Mouse (Mus musculus) MEL (cell line): ENCODE results near the gene Mtrf1. TPM values are rescaled to one million over a fixed set of nuclear protein-coding genes. Genes with fewer than 3 reads are reported as not detected.

Experiments used
- DNase-seq: peaks from one replicate; pipeline ENCODE4 v3.0.0; 2011; ENCODE audit warnings: low read depth, low spot score
- H3K27ac ChIP-seq: 2 replicates; pipeline ENCODE4 v1.5.1; 2012; ENCODE audit warnings: low read depth, mild to moderate bottlenecking, control low read depth, low read length, moderate library complexity; ENCODE audit not compliant: control insufficient read depth
- H3K27me3 ChIP-seq, 2 experiments: fragments of 150-350 bp in 1 of 2; sonication (generic) in 1 of 2; 2 replicates each; pipeline ENCODE4 v1.6.1; 2012; ENCODE audit warnings: low read length in 2 of 2, mild to moderate bottlenecking in 2 of 2, improper control_type of control experiment in 1 of 2, moderate library complexity in 1 of 2; ENCODE audit not compliant: insufficient read depth in 2 of 2, control insufficient read depth in 1 of 2
- H3K36me3 ChIP-seq, 2 experiments: 2 replicates each; pipeline ENCODE4 v1.6.1; 2012 to 2014; ENCODE audit warnings: low read length in 2 of 2, improper control_type of control experiment in 1 of 2, inconsistent platforms in 1 of 2, mild to moderate bottlenecking in 1 of 2; ENCODE audit not compliant: insufficient read depth in 2 of 2, control insufficient read depth in 1 of 2
- H3K4me1 ChIP-seq, 2 experiments: fragments of 150-350 bp in 1 of 2; sonication (generic) in 1 of 2; 2 replicates each; pipeline ENCODE4 v1.6.1; 2012; ENCODE audit warnings: low read length in 2 of 2, improper control_type of control experiment in 1 of 2, mild to moderate bottlenecking in 1 of 2; ENCODE audit not compliant: insufficient read depth in 2 of 2, control insufficient read depth in 1 of 2
- H3K4me3 ChIP-seq, 2 experiments: fragments of 150-350 bp in 1 of 2; sonication (generic) in 1 of 2; 2 replicates each; pipeline ENCODE4 v1.5.1; 2012; ENCODE audit warnings: low read depth in 2 of 2, low read length in 2 of 2, mild to moderate bottlenecking in 2 of 2, moderate library complexity in 2 of 2, control low read depth in 1 of 2, improper control_type of control experiment in 1 of 2; ENCODE audit not compliant: control insufficient read depth in 1 of 2, insufficient read depth in 1 of 2
- H3K79me2 ChIP-seq: 2 replicates; pipeline ENCODE4 v1.6.1; 2012; ENCODE audit warnings: mild to moderate bottlenecking, low read length, moderate library complexity; ENCODE audit not compliant: control insufficient read depth, poor library complexity, insufficient read depth
- H3K9ac ChIP-seq: 2 replicates; pipeline ENCODE4 v1.6.1; 2012; ENCODE audit warnings: low read depth, mild to moderate bottlenecking, control low read depth, low read length, moderate library complexity; ENCODE audit not compliant: control insufficient read depth, poor library complexity, severe bottlenecking
- H3K9me3 ChIP-seq: fragments of 150-350 bp; sonication (generic); replicated peaks from 2 replicates; pipeline ENCODE4 v1.6.1; 2012; ENCODE audit warnings: mild to moderate bottlenecking, low read length, improper control_type of control experiment, moderate library complexity; ENCODE audit not compliant: insufficient read depth
- BHLHE40 ChIP-seq: IDR thresholded peaks from 2 replicates; pipeline ENCODE4 v1.6.1; 2012; ENCODE audit warnings: low read depth, mild to moderate bottlenecking, inconsistent platforms, low read length, improper control_type of control experiment, borderline replicate concordance
- CTCF ChIP-seq, 3 experiments: IDR thresholded peaks in 2 of 3; conservative IDR thresholded peaks in 1 of 3; 2 replicates each; pipeline ENCODE4 v1.5.1; 2011 to 2012; ENCODE audit warnings: low read length in 3 of 3, low read depth in 2 of 3, mild to moderate bottlenecking in 2 of 3, improper control_type of control experiment in 1 of 3, inconsistent platforms in 1 of 3, mixed read lengths in 1 of 3, moderate library complexity in 1 of 3; ENCODE audit not compliant: control insufficient read depth in 1 of 3, insufficient read depth in 1 of 3, poor library complexity in 1 of 3, severe bottlenecking in 1 of 3
- E2F4 ChIP-seq: IDR thresholded peaks from 2 replicates; pipeline ENCODE4 v1.6.1; 2011; ENCODE audit warnings: low read depth, low read length, improper control_type of control experiment, borderline replicate concordance
- EP300 ChIP-seq, 2 experiments: IDR thresholded peaks; 2 replicates each; pipeline ENCODE4 v1.6.1; 2011; ENCODE audit warnings: improper control_type of control experiment in 2 of 2, low read length in 2 of 2, low read depth in 1 of 2, mild to moderate bottlenecking in 1 of 2
- ETS1 ChIP-seq: IDR thresholded peaks from 2 replicates; pipeline ENCODE4 v1.6.1; 2012; ENCODE audit warnings: low read depth, mild to moderate bottlenecking, inconsistent platforms, low read length, improper control_type of control experiment, moderate library complexity
- GABPA ChIP-seq: IDR thresholded peaks from 2 replicates; pipeline ENCODE4 v1.6.1; 2012; ENCODE audit warnings: low read depth, mild to moderate bottlenecking, inconsistent platforms, low read length, improper control_type of control experiment, moderate library complexity
- GATA1 ChIP-seq: IDR thresholded peaks from 2 replicates; pipeline ENCODE4 v1.6.1; 2011; ENCODE audit warnings: low read depth, low read length, improper control_type of control experiment
- KAT2A ChIP-seq: conservative IDR thresholded peaks from 2 replicates; pipeline ENCODE4 v1.6.1; 2012; ENCODE audit warnings: low read depth, low read length, improper control_type of control experiment, inconsistent platforms
- MEF2A ChIP-seq: IDR thresholded peaks from 2 replicates; pipeline ENCODE4 v1.6.1; 2014; ENCODE audit warnings: low read depth, mild to moderate bottlenecking, inconsistent platforms, low read length, improper control_type of control experiment; ENCODE audit not compliant: poor library complexity, insufficient replicate concordance, severe bottlenecking; ENCODE audit errors: extremely low read depth
- NELFE ChIP-seq: IDR thresholded peaks from 2 replicates; pipeline ENCODE4 v1.6.1; 2011; ENCODE audit warnings: low read depth, low read length, improper control_type of control experiment
- NRF1 ChIP-seq: IDR thresholded peaks from 2 replicates; pipeline ENCODE4 v1.6.1; 2014; ENCODE audit warnings: low read depth, mild to moderate bottlenecking, inconsistent platforms, low read length, improper control_type of control experiment, moderate library complexity; ENCODE audit not compliant: poor library complexity, insufficient read depth, severe bottlenecking
- POLR2A ChIP-seq, 2 experiments: IDR thresholded peaks; 2 replicates each; pipeline ENCODE4 v1.6.1; 2011 to 2012; ENCODE audit warnings: low read length in 2 of 2, mild to moderate bottlenecking in 2 of 2, control low read depth in 1 of 2, improper control_type of control experiment in 1 of 2, low read depth in 1 of 2, moderate library complexity in 1 of 2; ENCODE audit not compliant: control insufficient read depth in 1 of 2, insufficient read depth in 1 of 2, poor library complexity in 1 of 2
- POLR2AphosphoS5 ChIP-seq: IDR thresholded peaks from 2 replicates; pipeline ENCODE4 v1.6.1; 2012; ENCODE audit warnings: low read depth, borderline replicate concordance, mild to moderate bottlenecking, inconsistent platforms, low read length, moderate library complexity, mixed read lengths
- RAD21 ChIP-seq: IDR thresholded peaks from 2 replicates; pipeline ENCODE4 v1.6.1; 2011; ENCODE audit warnings: mild to moderate bottlenecking, low read depth, low read length, improper control_type of control experiment
- RCOR1 ChIP-seq: IDR thresholded peaks from 2 replicates; pipeline ENCODE4 v1.6.1; 2012; ENCODE audit warnings: low read depth, mild to moderate bottlenecking, inconsistent platforms, low read length, improper control_type of control experiment
- SMC3 ChIP-seq: IDR thresholded peaks from 2 replicates; pipeline ENCODE4 v1.6.1; 2011; ENCODE audit warnings: low read depth, low read length, improper control_type of control experiment
- TAL1 ChIP-seq: IDR thresholded peaks from 2 replicates; pipeline ENCODE4 v1.6.1; 2012; ENCODE audit warnings: mild to moderate bottlenecking, inconsistent platforms, low read length, moderate library complexity, mixed read lengths
- TCF12 ChIP-seq: IDR thresholded peaks from 2 replicates; pipeline ENCODE4 v1.6.1; 2014; ENCODE audit warnings: low read depth, mild to moderate bottlenecking, inconsistent platforms, low read length, improper control_type of control experiment, moderate library complexity
- UBTF ChIP-seq: IDR thresholded peaks from 2 replicates; pipeline ENCODE4 v1.6.1; 2012; ENCODE audit warnings: low read depth, mild to moderate bottlenecking, inconsistent platforms, low read length, improper control_type of control experiment, moderate library complexity, borderline replicate concordance; ENCODE audit not compliant: insufficient read depth
- USF1 ChIP-seq: IDR thresholded peaks from 2 replicates; pipeline ENCODE4 v1.6.1; 2014; ENCODE audit warnings: low read depth, mild to moderate bottlenecking, inconsistent platforms, low read length, improper control_type of control experiment, moderate library complexity
- USF2 ChIP-seq, 2 experiments: IDR thresholded peaks; 2 replicates each; pipeline ENCODE4 v1.6.1; 2011 to 2012; ENCODE audit warnings: improper control_type of control experiment in 2 of 2, low read length in 2 of 2, borderline replicate concordance in 1 of 2, inconsistent platforms in 1 of 2, low read depth in 1 of 2, mild to moderate bottlenecking in 1 of 2; ENCODE audit not compliant: insufficient read depth in 1 of 2
- ZKSCAN1 ChIP-seq: IDR thresholded peaks from 2 replicates; pipeline ENCODE4 v1.6.1; 2012; ENCODE audit warnings: low read depth, mild to moderate bottlenecking, inconsistent platforms, low read length, improper control_type of control experiment, moderate library complexity
- ZMIZ1 ChIP-seq: IDR thresholded peaks from 2 replicates; pipeline ENCODE4 v1.6.1; 2012; ENCODE audit warnings: low read depth, mild to moderate bottlenecking, inconsistent platforms, low read length, improper control_type of control experiment, moderate library complexity
- ZNF384 ChIP-seq: IDR thresholded peaks from 2 replicates; pipeline ENCODE4 v1.6.1; 2012; ENCODE audit warnings: low read depth, mild to moderate bottlenecking, inconsistent platforms, low read length, improper control_type of control experiment
- polyA plus RNA-seq, 2 experiments: library from polyadenylated mRNA; stranded (reverse) in 1 of 2; unstranded in 1 of 2; fragments of >175 nt in 1 of 2; fragments of >200 nt in 1 of 2; gene quantifications; 2 replicates each; pipeline versions ENCODE4 v1.2.1 to v1.2.4; 2012; ENCODE audit warnings: low replicate concordance in 2 of 2, low read depth in 1 of 2; ENCODE audit not compliant: insufficient read length in 2 of 2, insufficient read depth in 1 of 2, missing spikeins in 1 of 2
- total RNA-seq: library from RNA; depleted of rRNA; stranded (reverse); fragments of 300-350 nt; gene quantifications from 2 replicates; pipeline ENCODE4 v1.2.3, GENCODE M21; 2012

Mtrf1 gene
- total and polyA plus RNA-seq, 3 experiments, result 4.0 to 4.9 TPM; not detected in 1

- Histone ChIP-seq H3K79me2 (peaks cover 9% of the 10 kb centered on the region), H3K36me3 (peaks cover 0 to 14% of the 10 kb centered on the region in 2 experiments; a peak in 2 of 4 replicates), H3K9ac (no peak overlapping the region), H3K9me3 (no peaks in the 10 kb centered on the region), H3K4me1 (peaks cover 0 to 2% of the 10 kb centered on the region in 2 experiments; a peak in 3 of 4 replicates), H3K27me3 (no peaks in the 10 kb centered on the region), H3K27ac (no peak overlapping the region), H3K4me3 (no peak overlapping the region)
- peak; percentile 36 for TF ChIP-seq RAD21
- TF ChIP-seq CTCF (IDR thresholded peaks at IDR 0.05 in 2 of 3, conservative IDR thresholded peaks at IDR 0.05 in 1 of 3; ENCODE audit: control insufficient read depth in 1 of 3, insufficient read depth in 1 of 3, low read depth in 2 of 3, low read length in 3 of 3, poor library complexity in 1 of 3, severe bottlenecking in 1 of 3), result peak in 1 of 3 experiments; percentile 30; a peak in 3 of 6 replicates
- TF ChIP-seq TAL1, result no peak
- TF ChIP-seq KAT2A, result no peak
- TF ChIP-seq SMC3, result peak; percentile 38
- peak; percentile 69 for DNase-seq
Observed at GRCm38 (mm10) chr14:79394564-79394963, 3.0 kb upstream of the Mtrf1 start.

- H3K36me3 ChIP-seq, result no peaks in the 10 kb centered on the region
Observed at GRCm38 (mm10) chr14:79407641-79408040, 10.1 kb downstream of the Mtrf1 start.

DNA sequence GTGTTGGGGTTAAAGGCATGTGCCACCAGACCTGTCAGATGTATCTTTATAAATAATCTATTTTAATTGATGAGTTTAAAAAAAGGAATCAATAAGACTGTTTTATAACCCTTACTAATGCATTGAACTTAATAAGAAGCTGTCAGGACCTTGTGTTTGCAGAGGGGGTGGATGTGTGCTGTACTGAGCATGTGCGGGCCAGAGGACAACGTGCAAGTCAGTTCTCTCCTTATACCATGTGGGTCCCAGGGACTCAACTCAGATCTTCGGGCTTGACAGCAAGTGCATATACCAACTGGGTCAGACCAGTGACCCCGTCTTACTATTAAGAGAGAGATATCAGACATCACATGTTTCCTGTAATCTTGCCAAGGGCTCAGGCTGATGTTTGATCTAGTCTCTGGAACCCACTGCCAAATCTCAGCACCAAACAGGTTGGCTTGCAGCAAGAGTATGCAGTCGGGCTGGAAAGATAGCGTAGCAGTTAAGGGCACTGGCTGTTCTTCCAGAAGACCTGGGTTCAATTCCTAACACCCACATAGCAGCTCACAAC lies 11.8 kb downstream of the Mtrf1 start:
- DNase-seq, result no peak
- no peak overlapping the region for H3K9ac ChIP-seq
- no peaks in the 10 kb centered on the region for H3K4me1 ChIP-seq
- no peaks in the 10 kb centered on the region for H3K79me2 ChIP-seq
- H3K27me3 ChIP-seq, result no peaks in the 10 kb centered on the region
- no peaks in the 10 kb centered on the region for H3K9me3 ChIP-seq
- no peak overlapping the region for H3K4me3 ChIP-seq
- no peak overlapping the region for H3K27ac ChIP-seq
- TF ChIP-seq USF2 (IDR thresholded peaks at IDR 0.05; ENCODE audit: borderline replicate concordance in 1 of 2, insufficient read depth in 1 of 2, low read depth in 1 of 2, low read length in 2 of 2), result no peak
- TF ChIP-seq UBTF, result no peak
- TF ChIP-seq ZMIZ1, result no peak
- no peak for TF ChIP-seq ZKSCAN1
- no peak for TF ChIP-seq ZNF384
- no peak for TF ChIP-seq RCOR1
- TF ChIP-seq ETS1, result no peak
- no peak for TF ChIP-seq E2F4
- TF ChIP-seq SMC3, result no peak
- no peak for TF ChIP-seq NRF1
- TF ChIP-seq POLR2A (IDR thresholded peaks at IDR 0.05; ENCODE audit: control insufficient read depth in 1 of 2, insufficient read depth in 1 of 2, low read depth in 1 of 2, low read length in 2 of 2, poor library complexity in 1 of 2), result no peak
- TF ChIP-seq MEF2A, result no peak
- TF ChIP-seq NELFE, result no peak
- TF ChIP-seq KAT2A, result no peak
- TF ChIP-seq POLR2AphosphoS5, result no peak
- no peak for TF ChIP-seq USF1
- TF ChIP-seq RAD21, result no peak
- no peaks in the 10 kb centered on the region for H3K36me3 ChIP-seq

More at GRCm38 (mm10) chr14:79407641-79408040, 10.1 kb downstream of the Mtrf1 start:
- H3K4me3 ChIP-seq, result no peak overlapping the region
- no peaks in the 10 kb centered on the region for H3K79me2 ChIP-seq
- no peaks in the 10 kb centered on the region for H3K27me3 ChIP-seq
- TF ChIP-seq BHLHE40 (peak; percentile 82), ZMIZ1 (no peak), EP300 (IDR thresholded peaks at IDR 0.05; ENCODE audit: low read depth in 1 of 2, low read length in 2 of 2) (peak; percentile 50 to 64), GABPA (no peak), TAL1 (no peak), SMC3 (no peak), GATA1 (0 out of 2 replicates have a peak, but pooled peaks have one; percentile 12), POLR2AphosphoS5 (no peak), TCF12 (peak; percentile 31; the same call in 1 of the 2 replicates), NELFE (no peak)
- TF ChIP-seq, all 39 proteins: peak for 4
- Histone ChIP-seq H3K4me1 (no peaks in the 10 kb centered on the region), H3K9ac (no peak overlapping the region), H3K9me3 (no peaks in the 10 kb centered on the region), H3K27ac (no peak overlapping the region)
- no peak for DNase-seq
